Mouse (Mus musculus) kidney, adult 2 months (tissue): ENCODE data around the gene Afdn.

Source experiments
- CTCF ChIP-seq: fragments of 200-500 bp; conservative IDR thresholded peaks from 2 replicates; pipeline ENCODE4 v1.5.1; 2011; ENCODE audit warnings: low read depth, mild to moderate bottlenecking, control low read depth, low read length, moderate library complexity, mixed read lengths; ENCODE audit not compliant: insufficient read depth, insufficient read length
- POLR2A ChIP-seq: fragments of 200-500 bp; IDR thresholded peaks from one replicate; pipeline ENCODE4 v1.6.1; 2011; ENCODE audit warnings: low read depth, low read length, control low read depth

GRCm38 (mm10) chr17:13889818-13890434, 129.6 kb downstream of the Afdn start:
- no peak for TF ChIP-seq POLR2A
- TF ChIP-seq CTCF, result no peak
